Mouse (Mus musculus) heart, postnatal 25 days (tissue): ENCODE data around the gene Gstp1. TPM values are rescaled to one million over a fixed set of nuclear protein-coding genes. Genes with fewer than 3 reads are reported as not detected.
"Not testable (repeated sequence)": the region's sequence is repeated elsewhere in the genome, so short reads cannot be mapped to it uniquely, and the experiment has no call there.

Experiments used
- DNase-seq: peaks from one replicate; pipeline ENCODE4 v3.0.0; 2022; ENCODE audit warnings: low spot score
- intact Hi-C: fragments of 180-260 bp; cut with DNase I; formaldehyde crosslinking; loops from one replicate; pipeline ENCODE4 v1.15.1; 2025
- total RNA-seq, 2 experiments: library from RNA; stranded (reverse); gene quantifications; 2 replicates each; pipeline ENCODE4 v1.2.3; 2021

Gene Gstp1
- total RNA-seq, 2 experiments from 2014 or later = 321 to 327 TPM

- intact Hi-C loops, DNase-seq: not testable (repeated sequence)
These were observed 25.6 kb upstream of the Gstp1 start for GRCm38 (mm10) chr19:4063357-4063756.

GRCm38 (mm10) chr19:4060899-4061465 lies 23.2 kb upstream of the Gstp1 start:
- no peak for DNase-seq
- intact Hi-C loops = no loop called here

- intact Hi-C loops, DNase-seq: not testable (repeated sequence)
These were observed 22.5 kb upstream of the Gstp1 start for GRCm38 (mm10) chr19:4060044-4060898.

- intact Hi-C loops = no loop called here
- no peak for DNase-seq
These were observed 21.4 kb upstream of the Gstp1 start, which contains the start of gene Gstp3 for GRCm38 (mm10) chr19:4059069-4059740. Gene Gstp3, minus strand, starts transcription at chr19:4059569.

GRCm38 (mm10) chr19:4058581-4058980 lies 20.8 kb upstream of the Gstp1 start:
- DNase-seq = no peak
- intact Hi-C loops = no loop called here

- DNase-seq = no peak
- intact Hi-C loops = no loop called here
These were observed 20.2 kb upstream of the Gstp1 start for GRCm38 (mm10) chr19:4057962-4058361.

- intact Hi-C loops = no loop called here
- DNase-seq = no peak
These were observed 19.6 kb upstream of the Gstp1 start for GRCm38 (mm10) chr19:4057389-4057788.

GRCm38 (mm10) chr19:4056727-4057126 lies 18.9 kb upstream of the Gstp1 start:
- intact Hi-C loops = no loop called here

GRCm38 (mm10) chr19:4055947-4056693 lies 18.3 kb upstream of the Gstp1 start:
- intact Hi-C loops = no loop called here
- no peak for DNase-seq

More at GRCm38 (mm10) chr19:4056727-4057126, 18.9 kb upstream of the Gstp1 start:
- no peak for DNase-seq

- intact Hi-C loops = no loop called here
- no peak for DNase-seq
These were observed 17.6 kb upstream of the Gstp1 start for GRCm38 (mm10) chr19:4055216-4055946.

GRCm38 (mm10) chr19:4054613-4055012 lies 16.8 kb upstream of the Gstp1 start:
- DNase-seq = no peak
- intact Hi-C loops = no loop called here

GRCm38 (mm10) chr19:4052516-4053030 lies 14.8 kb upstream of the Gstp1 start:
- intact Hi-C loops = no loop called here
- DNase-seq = no peak

- intact Hi-C loops = no loop called here
- DNase-seq = no peak
These were observed 14.1 kb upstream of the Gstp1 start for GRCm38 (mm10) chr19:4051741-4052515.

- intact Hi-C loops = no loop called here
- no peak for DNase-seq
These were observed 13.2 kb upstream of the Gstp1 start for GRCm38 (mm10) chr19:4051016-4051415.

GRCm38 (mm10) chr19:4049069-4049468 lies 11.3 kb upstream of the Gstp1 start:
- intact Hi-C loops, DNase-seq: not testable (repeated sequence)

- intact Hi-C loops = loop anchor here (1.0 kb wide), 1 partner anchor 29 kb away; no protein-coding TSS in a partner anchor
- DNase-seq = peak; percentile 37
These were observed 10.1 kb upstream of the Gstp1 start for GRCm38 (mm10) chr19:4047859-4048258.

GRCm38 (mm10) chr19:4046866-4047254 lies 9.1 kb upstream of the Gstp1 start:
- DNase-seq = no peak
- intact Hi-C loops = no loop called here
